Mouse (Mus musculus) megakaryocyte, adult 5-6 weeks (primary cell): ENCODE data around the gene Pon3. TPM values are rescaled to one million over a fixed set of nuclear protein-coding genes. Genes with fewer than 3 reads are reported as not detected.

Experiments used
- ATAC-seq: 2 replicates; pipeline ENCODE4 v1.8.0; 2016; ENCODE audit warnings: mild to moderate bottlenecking, inconsistent platforms; ENCODE audit not compliant: poor library complexity, severe bottlenecking
- total RNA-seq, 2 experiments: library from RNA; stranded (forward) in 1 of 2; stranded (reverse) in 1 of 2; fragments of 153-499, 151-499 nt in 1 of 2; fragments of 221-1000, 200-1000 nt in 1 of 2; gene quantifications; 2 replicates each; pipeline versions ENCODE4 v1.2.3 to v1.2.4; 2015 to 2017

Pon3 gene
- total RNA-seq (2015) (6.4 and 12.0 TPM in 2 replicates), total RNA-seq (2017) (3.9 and 8.7 TPM in 2 replicates)

- peak; percentile 98 for ATAC-seq
Measured at GRCm38 (mm10) chr6:5255722-5256451, at the start of gene Pon3. TSS of gene Pon3 (minus strand) at chr6:5256286.

- no peak for ATAC-seq
Measured at GRCm38 (mm10) chr6:5304956-5305355, 48.9 kb upstream of the Pon3 start.

GRCm38 (mm10) chr6:5300629-5301028 is 44.5 kb upstream of the Pon3 start:
- ATAC-seq: no peak

GRCm38 (mm10) chr6:5299561-5299960 is 43.5 kb upstream of the Pon3 start:
- ATAC-seq: no peak

GRCm38 (mm10) chr6:5298092-5298554 is 42.0 kb upstream of the Pon3 start, which contains the start of gene Pon2:
TSS of gene Pon2 (minus strand) at chr6:5298455.
- ATAC-seq: peak; percentile 86

- ATAC-seq: peak; percentile 79
Measured at GRCm38 (mm10) chr6:5297321-5298091, 41.4 kb upstream of the Pon3 start.

GRCm38 (mm10) chr6:5296067-5296466 is 40.0 kb upstream of the Pon3 start:
- ATAC-seq: no peak

GRCm38 (mm10) chr6:5294659-5295449 is 38.8 kb upstream of the Pon3 start:
- no peak for ATAC-seq

GRCm38 (mm10) chr6:5292841-5293240 is 36.8 kb upstream of the Pon3 start:
- no peak for ATAC-seq

- peak; percentile 41 for ATAC-seq
Measured at GRCm38 (mm10) chr6:5291450-5291849, 35.4 kb upstream of the Pon3 start.

GRCm38 (mm10) chr6:5287919-5288318 is 31.8 kb upstream of the Pon3 start:
- ATAC-seq: no peak

- no peak for ATAC-seq
Measured at GRCm38 (mm10) chr6:5287392-5287791, 31.3 kb upstream of the Pon3 start.

- no peak for ATAC-seq
Measured at GRCm38 (mm10) chr6:5282418-5282817, 26.3 kb upstream of the Pon3 start.

GRCm38 (mm10) chr6:5280576-5281305 is 24.7 kb upstream of the Pon3 start:
- ATAC-seq: no peak

- no peak for ATAC-seq
Measured at GRCm38 (mm10) chr6:5277972-5278371, 21.9 kb upstream of the Pon3 start.

GRCm38 (mm10) chr6:5269641-5270040 is 13.6 kb upstream of the Pon3 start:
- no peak for ATAC-seq

GRCm38 (mm10) chr6:5264793-5265192 is 8.7 kb upstream of the Pon3 start:
- ATAC-seq: no peak

GRCm38 (mm10) chr6:5263250-5263999 is 7.3 kb upstream of the Pon3 start:
- ATAC-seq: no peak

- ATAC-seq: no peak
Measured at GRCm38 (mm10) chr6:5262322-5263249, 6.5 kb upstream of the Pon3 start.
